Mouse (Mus musculus) adrenal gland (tissue): ENCODE measurements at regions not wholly inside any gene's neighbourhood (a gene's known extent, or its start where the extent isn't known, plus 50 kb on each side); places are given as distances from the start of the nearest gene placed in this dataset.

Experiments used
- intact Hi-C: fragments of 180-260 bp; cut with DNase I; formaldehyde crosslinking; loops from one replicate; pipeline ENCODE4 v1.15.1; 2025

DNA sequence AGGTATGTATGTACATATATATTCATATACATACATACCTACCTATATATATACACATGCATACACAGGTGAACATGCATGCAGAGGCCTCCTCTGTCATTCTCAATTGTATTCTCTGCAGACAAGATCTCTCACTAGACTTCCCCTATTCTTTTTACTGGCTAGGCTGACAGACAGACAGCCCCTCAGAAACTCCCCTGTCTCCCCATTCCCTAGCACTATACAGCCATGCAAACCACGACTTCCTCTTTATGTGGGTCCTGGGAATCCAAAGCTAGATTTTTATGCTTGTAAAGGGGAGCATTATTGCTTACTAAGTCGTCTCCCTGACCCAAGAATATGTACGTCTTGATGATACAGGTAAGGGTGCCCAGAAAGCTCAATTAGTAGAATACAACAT, 86.9 kb downstream of the Fam124b start:
- intact Hi-C loops = no loop called here

DNA sequence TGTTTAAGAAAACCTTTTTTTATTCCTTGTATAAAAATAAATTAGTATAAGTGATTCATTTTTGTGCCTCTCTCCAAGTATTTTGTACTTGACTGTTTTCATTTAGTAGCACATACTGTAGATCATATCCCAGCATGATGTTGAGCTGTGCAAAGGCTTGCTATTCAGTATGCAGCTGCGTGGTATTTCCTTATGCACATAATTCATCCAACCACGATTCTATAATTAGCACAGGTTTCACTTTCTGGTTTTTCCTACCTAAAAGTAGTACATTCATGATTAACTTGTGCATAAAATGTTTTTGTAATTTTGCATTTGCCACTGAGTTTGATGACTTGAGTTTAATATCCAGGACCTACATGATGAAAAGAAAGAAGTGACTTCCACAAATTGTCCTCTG, 94.3 kb downstream of the Fam124b start:
- intact Hi-C loops = no loop called here

DNA sequence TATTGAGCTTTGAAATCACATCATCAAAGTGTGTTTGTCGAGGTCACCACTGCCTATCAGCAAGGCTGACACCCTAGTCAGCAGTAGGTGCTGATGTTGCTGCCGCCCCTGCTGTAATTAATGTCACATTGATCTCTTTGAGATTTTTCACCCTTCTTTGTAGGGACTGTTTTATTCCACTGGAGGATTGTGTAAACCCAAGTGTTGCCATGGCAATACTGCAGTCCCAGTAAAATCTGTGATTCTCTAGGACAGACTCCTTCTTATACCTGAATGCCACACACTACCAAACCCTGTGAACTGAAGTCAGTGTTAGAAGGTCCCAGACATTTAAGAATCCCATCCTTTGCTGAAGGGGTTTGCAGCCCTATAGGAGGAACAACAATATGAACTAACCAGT, 102.4 kb downstream of the Fam124b start:
- intact Hi-C loops = no loop called here

DNA sequence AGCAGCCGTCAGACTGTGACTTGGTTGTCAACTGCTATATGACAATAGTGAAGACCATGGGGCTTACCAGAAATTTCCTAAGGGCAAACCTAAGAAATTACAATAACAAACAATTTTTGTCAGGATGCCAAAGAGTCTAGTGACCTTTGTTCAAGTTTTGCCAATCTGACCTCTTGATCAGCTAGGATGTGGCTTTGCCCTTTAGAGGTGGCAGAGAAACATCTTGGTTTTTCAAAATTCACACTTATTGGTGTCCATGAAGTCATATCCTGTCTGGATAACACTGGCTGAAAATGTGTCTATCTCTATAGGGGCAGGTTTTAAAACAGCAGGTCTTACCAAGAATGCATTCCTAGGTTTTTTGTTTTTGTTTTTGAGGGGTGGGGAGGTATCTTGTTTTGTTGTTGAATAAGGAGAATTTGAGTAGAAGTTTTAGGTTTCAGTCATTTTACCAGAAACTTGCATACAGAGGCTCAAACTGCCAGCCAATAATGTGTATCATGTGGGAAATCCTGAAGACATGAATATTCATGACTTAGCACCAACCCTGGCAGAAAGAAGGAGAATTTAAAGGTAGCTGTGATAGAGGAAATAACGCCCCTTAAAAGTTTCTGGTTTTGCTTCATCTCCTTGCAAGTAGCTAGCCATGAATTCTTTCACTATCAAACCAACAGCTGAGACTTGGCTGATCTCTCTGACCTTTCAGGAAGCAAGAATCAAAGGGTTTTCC, 110.4 kb downstream of the Fam124b start:
- intact Hi-C loops = loop anchor here (5.0 kb wide), 1 partner anchor 111 kb away; no protein-coding TSS in a partner anchor

DNA sequence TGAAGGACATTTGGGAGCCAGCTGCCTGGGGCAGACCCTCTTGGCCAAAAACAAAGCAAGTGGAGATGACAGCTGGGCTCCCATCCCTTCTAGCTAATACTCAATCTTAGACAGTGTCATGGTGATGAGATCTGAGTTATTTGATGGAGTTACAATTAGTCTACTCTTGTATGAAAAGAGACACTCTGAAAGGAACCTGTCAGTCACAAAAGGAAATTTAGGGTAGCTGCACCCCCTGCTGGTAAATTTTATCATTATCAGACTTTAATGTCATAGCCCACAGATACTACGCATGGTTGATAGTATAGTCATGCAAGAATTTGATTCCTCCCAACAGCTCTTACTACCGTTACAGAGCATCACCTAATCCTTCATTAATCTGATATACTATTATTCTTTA, 112.0 kb downstream of the Fam124b start:
- intact Hi-C loops = loop anchor here (5.0 kb wide), 1 partner anchor 109 kb away; no protein-coding TSS in a partner anchor

DNA sequence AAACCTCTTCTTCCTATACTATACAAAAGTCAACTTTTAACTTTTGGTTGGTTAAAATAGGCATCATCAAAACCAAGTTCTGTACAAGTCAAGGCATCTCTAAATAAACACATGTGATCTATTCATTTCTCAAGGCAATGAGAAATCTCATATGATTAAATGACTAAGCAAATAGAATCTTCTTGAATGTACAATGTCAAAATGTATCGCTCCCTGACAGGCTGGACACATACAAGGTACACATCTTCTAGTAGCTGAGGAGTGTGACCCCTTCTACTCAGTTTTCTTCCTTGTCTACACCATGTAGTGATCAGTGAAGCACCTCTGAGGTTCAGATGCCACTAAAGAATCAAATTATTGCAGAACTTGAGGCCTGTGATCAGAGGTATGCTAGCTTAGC, 120.0 kb downstream of the Fam124b start:
- intact Hi-C loops = loop anchor here (5.0 kb wide), 1 partner anchor 296 kb away; no protein-coding TSS in a partner anchor

DNA sequence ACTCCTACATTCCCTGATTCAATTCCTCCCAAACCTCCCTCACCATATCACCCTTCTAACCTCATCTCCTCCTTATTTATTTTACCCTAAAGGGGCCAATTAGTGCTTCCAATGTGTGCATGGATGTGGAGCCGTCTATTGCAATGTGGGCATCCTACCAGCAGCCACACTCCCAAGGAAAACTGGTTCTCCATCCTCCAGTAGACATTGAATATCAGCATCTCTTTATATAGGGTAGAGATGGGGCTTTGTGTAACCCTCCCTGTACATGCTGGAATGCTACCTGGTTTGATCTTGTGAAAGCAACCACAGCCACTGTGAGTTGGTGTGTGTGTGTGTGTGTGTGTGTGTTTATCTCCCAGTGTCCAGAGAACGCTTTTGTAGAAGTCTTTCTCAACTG, 126.5 kb downstream of the Fam124b start:
- intact Hi-C loops = no loop called here

DNA sequence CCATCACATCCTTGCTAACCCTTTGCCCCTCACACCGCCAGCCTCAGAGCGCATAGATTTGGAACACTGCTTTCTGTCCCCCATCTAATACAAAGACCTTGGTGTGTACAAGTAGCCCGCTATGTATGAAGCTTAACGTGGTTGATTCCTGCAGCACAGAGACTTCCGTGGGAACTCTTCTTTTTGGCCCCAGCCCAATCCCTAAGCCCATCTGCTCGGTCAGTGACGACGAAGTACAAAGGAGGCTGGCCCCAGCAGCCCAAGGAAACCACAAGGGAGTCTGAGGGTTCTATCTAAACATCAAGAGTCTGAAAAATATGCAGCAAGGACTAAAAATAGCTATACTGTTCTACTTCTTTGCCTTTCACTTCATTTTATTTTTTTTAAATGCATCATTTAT, 126.9 kb downstream of the Fam124b start:
- intact Hi-C loops = no loop called here

DNA sequence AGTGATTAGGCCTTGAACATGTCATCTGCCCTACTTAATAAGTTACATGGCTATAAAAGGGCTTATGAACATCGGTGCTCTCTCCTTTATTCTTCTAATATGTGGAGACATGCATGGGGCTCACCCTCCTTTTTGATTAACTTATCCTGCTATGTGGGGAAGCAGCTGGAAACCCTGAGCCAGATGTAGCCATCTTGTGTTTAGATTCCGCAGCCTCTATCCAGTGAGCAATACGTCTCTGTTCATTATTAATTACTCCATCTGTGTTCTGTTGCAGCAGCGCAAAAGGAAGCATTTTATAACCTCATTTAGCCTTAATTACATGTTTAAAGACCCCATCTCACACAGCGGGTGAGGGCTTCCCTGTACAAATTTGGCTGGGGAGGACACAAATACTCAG, 129.6 kb downstream of the Fam124b start:
- intact Hi-C loops = no loop called here

DNA sequence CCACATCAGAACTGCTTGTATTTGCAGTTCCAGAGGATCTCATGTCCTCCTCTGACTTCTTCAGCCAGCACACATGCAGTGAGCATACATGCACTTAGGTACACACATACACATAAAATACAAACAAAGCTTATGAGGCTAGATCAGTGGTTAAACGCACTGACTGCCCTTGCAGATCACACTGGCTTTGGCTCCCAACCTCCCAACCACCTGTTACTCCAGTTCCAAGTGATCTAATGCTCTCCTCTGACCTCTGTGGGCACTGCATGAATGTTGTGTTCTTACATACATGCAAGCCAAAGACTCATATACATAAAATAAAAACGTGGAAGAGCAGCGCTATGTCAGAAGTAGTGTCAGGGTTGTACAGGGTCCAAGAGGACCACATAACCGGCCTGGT, 141.9 kb downstream of the Fam124b start:
- intact Hi-C loops = no loop called here

DNA sequence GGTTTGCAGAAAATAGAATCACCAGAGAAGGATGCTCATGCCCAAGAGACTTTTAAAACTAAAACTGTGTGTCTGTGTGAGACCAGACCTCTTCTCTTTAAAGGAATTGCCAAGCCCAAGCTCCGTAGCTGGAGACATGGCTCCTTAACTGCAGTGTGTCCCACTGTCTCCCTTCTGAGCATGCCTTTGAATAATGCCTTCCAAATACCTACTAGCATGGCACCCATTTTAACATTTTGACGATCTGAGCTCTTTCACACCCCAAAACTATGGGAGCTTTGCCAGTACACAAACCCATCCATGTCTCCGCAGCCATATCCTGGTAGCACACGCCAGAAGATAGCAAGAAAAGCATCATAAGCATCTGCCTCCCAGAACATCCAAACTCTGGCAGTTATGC, 143.9 kb downstream of the Fam124b start:
- intact Hi-C loops = no loop called here

DNA sequence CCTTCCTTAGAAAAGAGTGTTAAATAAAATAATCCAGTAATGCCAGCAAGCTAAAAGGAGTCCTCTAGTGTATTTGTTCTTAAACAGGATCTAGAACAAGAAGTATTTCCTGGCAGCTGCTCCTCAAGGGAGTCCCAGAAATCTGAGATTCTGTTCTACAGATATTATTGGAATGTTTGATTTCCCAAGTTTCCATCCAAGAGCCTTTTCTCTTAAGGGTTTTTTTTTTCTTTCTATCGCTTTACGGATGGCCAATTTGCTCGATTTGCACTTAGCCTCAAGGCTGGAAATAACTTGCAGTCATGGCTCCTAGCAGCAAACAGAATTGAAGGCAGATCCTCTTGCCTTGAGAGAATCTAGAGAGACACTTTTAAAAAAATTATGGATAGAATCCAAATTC, 144.3 kb downstream of the Fam124b start:
- intact Hi-C loops = no loop called here

DNA sequence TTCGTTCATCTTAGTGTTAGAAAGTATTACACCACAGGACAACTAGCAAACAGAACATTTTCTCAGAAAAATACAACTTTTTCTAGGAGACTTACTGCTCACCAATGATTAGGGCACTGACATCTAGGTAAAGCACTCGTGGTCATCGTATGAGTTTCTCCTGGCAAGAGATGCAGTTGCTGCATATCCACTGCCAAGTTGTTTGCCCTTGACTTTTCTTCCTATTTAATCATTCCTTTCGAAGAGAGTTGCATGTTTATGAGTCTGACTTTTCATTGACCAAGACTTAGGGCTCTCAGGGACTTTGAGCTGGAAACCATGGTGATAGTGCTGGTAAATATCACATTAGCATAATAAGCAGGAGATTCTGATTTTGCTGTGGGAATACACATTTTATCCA, 149.1 kb downstream of the Fam124b start:
- intact Hi-C loops = no loop called here

DNA sequence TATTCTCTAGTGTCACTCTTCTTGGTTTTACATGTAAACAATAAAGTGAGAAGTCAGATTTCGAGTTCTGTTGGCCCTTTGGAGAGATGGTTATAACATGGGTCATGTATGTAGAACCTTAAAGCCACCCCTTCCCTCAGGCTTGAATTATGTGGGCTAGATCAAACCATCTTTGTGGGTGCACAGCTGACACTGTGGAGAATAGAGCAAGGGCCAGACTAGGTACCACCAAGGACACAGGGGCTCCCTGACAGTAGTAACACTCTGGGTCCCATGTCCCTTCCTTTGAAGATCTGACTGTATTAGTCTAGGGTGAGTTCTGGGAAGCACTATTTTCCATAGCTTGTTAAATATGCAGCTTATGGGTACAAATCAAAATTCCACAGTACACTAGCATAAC, 156.2 kb downstream of the Fam124b start:
- intact Hi-C loops = no loop called here

DNA sequence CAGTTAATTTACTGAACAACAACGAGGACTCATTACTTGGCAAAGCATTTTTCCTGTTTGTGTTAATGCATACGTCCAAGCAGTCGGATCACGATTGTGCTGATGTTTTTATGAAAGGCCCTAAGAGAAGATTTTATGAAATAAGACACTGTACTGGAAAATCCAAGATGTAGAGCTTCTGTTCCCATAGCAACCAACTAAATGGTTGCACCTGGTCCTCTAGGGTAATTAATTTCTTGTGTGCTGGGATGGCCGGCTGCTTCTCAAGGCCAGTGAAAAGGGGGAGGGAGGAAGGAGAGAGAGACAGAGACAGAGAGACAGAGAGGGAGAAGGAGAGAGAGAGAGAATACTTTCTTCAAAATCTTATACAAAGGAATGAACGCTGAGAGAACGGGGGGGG, 156.6 kb downstream of the Fam124b start:
- intact Hi-C loops = no loop called here

DNA sequence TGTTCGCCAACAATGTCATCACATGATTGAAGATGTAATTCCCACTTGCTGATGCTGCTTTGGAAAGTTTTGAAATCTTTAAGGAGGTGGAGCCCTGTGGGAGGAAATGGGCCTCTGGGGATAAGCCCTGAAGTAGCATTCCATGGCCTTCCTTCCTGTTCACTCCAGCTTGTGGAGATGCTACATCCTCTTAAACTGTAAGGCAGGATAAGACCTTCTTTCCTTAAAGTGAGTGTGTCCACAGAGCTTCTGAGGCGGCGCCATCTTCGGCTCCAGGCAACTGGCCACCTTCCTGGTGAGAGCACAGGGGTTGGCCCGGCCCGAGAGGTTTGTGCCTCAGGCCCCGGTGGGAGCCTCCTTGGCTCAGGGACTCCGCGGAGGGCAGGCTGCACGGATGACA, 173.1 kb downstream of the Fam124b start:
- intact Hi-C loops = no loop called here

DNA sequence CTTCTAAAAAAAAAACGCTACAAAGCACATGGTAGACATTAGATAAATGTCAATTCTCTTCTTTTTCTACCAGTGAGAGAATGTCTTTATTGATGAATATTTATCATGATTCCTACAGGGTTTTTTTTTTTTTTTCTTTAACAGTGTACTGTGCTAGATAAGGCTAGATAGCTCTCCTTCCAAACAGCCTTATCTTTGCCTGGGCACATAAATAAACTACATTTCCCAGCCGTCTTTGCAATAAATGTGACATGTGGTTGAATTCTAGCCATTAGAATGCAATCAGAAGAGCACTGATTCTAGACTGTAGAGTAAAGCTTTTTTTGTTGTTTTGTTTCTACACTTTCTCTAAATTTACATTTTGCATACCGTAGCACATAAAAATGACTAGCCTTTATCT, 177.9 kb downstream of the Fam124b start:
- intact Hi-C loops = no loop called here

DNA sequence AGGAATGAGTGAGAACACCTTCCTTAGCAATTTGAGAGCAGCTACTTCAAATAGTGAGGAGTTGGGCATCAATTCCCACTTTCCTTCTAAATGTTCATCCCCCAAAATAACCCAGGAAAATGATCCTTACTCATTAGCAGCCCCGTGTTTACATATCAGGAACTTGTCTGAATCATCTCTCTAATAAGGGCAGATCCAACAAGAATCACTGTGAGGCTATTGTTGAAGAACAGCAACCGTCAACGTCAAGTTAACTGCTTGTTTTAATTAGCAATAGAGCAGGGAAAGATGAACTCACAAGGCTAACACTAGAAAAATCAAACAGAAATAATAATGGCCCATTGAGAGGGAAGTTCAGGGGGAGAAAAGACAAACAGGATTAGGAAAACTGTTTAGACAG, 178.4 kb downstream of the Fam124b start:
- intact Hi-C loops = no loop called here

DNA sequence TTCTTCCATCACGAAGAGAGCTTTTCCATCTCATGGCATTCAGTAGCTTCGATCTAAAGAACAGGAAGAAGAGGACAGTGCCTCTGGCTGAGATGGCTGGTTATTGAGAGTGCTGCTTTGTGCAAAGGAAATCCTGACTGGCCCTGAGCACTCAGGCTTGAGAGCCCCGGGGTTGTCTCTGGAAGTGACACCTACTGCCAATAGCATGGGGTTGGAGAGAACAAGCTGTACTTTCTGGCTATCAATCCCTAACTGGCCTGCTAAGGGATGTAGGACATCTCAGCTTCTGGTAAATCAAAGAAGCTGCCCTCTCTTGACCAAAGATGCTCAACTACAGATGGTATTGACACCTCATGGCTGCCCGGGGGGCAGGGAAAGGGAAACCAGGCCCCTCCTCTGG, 178.2 kb upstream of the Serpine2 start:
- intact Hi-C loops = no loop called here

DNA sequence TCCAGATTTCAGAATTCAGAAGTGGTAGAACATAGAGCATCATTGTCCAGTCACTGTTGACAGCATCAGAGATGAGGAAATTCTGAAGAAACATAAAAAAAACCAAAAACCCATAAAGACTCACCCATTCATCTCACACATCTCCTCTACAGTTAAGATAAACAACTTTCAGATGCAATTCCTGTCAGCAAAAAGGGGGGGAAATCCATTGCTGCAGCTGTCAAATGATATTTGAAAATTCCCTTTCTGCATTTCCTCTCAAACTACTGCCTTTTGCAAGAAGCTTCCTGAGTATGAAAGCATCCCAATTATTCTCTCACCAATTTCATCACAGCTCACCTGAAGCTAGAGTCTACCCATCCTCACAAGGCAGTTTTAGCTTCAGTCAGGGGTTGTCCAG, 177.1 kb upstream of the Serpine2 start:
- intact Hi-C loops = no loop called here

DNA sequence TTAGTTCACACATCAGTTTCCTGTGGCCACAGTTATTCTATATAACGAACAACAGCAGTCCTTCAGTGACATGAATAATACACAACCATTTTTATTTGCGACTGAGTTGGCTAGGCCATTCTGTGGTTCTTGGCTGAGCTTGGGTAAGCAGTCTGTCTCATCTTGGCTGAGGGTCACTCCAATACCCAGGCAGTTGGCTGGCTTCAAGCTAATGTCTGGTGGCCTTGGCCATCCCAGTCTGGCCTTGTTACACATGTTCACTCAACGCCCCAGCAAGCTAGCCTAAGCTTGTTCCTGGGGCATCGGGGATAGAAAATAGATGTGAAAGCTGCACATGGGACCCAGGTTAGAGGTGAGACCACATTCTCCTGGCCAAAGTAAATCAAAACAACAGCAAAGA, 175.5 kb upstream of the Serpine2 start:
- intact Hi-C loops = no loop called here

DNA sequence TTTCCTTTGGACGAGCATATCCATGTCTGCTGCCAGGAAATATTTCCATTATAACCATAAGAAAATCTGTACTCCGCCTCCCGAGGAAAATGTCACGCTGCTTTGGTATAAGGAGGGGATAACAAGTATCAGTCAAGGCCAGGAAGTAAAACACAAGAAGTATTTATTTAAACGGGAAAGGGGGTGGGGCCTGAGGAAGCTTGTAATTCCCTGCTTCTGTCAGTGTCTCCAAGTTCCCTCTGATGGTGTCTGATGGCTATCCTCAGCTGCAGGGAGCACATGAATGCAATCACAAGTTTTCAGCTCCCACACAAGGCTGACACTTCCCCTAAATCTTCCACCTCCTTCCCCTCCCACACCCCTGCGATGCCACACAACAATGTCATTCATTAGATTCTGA, 172.5 kb upstream of the Serpine2 start:
- intact Hi-C loops = no loop called here

DNA sequence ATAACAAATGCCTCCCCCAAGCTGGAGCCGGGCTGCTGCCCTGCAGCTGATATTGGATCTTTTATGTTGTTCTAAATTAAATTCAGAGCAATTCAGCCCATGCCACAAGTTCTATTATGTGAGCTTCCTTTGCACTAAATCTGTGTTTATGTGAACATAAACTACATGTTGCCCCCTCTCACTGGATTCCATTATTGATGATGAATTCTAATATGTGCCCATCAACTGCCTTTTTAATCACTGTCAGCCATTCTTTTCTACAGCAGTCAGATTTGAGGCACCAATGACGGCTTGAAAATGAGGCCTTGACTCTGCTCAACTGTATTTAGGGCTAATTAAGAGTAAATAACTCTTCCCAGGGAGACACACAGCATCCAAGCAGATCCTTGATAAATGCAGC, 172.1 kb upstream of the Serpine2 start:
- intact Hi-C loops = no loop called here

DNA sequence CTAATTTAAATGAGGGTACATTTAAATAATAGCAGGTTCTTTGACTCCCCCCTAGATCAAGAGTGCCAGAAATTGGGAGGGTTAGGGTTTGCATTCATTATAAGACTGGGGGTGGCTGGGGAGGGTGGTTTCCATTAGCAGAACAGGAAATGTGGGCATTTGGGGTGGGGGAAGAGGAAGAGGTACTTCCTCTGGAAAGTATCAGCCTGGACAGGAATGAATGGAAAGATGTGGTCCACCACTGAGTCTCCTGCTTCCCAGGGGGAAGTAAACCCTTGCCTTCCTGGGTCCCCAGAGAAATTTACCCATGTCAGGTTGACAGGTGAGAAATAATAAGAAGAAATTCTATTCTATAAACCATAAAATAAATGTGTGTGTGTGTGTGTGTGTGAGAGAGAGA, 171.5 kb upstream of the Serpine2 start:
- intact Hi-C loops = no loop called here
